Mouse (Mus musculus): ENCODE results near the gene Stk32b.
A peak's percentile ranks its signal among the peaks of the same experiment; 100 is the strongest.

The Stk32b gene

DNA sequence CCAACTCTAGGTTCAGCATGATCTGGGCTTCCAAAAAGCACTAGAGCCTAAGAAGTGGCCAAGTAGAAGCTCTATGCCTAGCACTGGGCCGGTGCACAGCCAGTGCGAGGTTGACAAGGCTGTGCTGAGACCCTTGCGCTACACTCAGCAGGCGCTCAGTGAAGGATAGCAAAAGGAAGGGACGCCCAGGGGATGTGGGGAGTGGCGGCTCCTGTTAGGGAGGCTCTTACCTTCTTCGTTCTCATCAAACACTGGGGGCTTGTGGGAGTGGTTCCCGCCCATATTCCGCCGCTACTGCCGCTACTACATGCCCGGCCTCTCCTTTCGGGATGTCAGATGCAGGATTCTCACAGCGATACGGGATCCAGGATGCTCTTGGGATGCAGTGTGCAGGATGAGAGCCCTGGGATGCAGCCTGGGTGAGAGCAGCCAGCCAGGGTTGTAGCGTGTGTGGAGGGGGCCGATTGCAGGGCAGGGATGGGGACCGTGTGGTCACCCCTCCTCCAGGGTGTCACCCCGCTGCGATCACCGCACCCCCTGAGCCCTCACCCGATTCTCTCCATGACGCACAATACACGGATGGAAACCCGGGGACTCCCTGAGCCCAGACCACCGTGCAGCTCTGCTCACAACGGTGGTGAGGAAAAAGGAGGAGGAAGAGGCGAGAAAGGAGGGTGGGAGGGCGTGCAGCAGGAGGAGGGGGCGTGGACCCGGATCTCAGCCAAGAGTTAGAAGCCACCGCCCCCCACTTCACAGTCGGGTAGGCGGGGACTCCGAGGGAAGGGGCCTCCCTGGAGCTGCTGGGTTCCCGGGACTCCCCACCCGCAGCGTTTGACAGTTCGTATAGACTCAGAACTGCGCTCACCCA is at the start of gene Stk32b:
Gene Stk32b, minus strand, starts transcription at position 667 of the 868 bp plus-strand sequence.
- DNase-seq (ENCODE audit: low spot score): peak; percentile 71

DNA sequence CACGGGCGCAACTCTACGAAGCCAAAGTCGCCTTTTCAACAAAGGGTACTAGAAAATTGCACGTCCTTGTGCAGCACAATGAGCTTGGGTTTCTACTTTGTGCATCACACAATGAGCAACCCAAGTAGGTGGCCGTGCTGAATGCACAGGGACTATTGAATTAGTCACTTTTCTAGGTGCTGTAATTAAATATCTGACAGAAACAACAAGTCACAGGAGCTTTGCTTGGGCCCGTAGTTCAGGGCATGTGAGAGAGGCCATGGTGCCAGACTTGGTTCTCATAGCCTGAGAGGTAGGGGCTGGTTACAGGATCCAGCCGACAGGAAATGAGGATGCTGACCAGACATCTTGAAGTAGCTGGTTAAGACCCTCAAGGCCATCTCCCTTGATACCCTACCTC is 48.9 kb upstream of the Stk32b start:
- peak; percentile 41 for DNase-seq (ENCODE audit: low spot score)

DNA sequence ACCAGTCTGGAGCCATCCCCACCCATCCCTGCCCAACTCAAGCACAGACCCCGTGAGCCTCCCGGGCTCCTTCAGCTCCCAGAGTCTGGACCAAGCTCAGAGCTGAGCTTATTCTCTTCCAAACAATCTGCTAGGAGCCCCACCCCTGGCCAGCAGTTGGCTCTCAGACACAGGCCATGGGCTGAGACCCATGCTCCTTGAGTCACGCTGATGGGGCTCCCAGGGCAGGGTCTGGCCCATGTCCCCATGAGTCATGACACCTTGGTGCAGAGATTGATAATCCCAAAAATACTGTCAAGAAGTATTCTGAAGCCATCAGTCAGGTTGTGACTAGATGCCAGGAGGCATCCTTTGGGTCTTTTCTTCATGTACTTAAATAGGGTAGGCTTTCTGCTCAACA is 45.1 kb upstream of the Stk32b start:
- no peak for DNase-seq (ENCODE audit: low spot score)

DNA sequence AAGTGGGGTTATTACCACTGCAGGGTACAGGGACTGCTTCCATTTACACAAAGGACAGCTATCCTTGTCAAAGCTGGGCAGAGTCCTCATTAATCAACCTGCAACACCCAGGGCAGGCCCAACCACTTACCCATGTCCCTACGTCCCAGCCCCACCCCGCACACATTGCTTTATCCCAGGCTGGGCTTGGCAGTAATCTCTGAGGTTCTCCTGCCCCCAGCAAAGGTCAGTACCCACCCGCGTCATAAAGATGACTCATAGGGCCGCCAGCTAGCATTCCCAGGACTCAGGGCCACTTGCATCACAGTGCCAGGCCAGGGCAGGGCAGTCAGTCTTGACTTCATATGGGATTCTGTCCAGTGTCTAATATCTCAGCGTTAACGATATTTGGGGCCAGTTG is 36.4 kb upstream of the Stk32b start:
- no peak for DNase-seq (ENCODE audit: low spot score)

DNA sequence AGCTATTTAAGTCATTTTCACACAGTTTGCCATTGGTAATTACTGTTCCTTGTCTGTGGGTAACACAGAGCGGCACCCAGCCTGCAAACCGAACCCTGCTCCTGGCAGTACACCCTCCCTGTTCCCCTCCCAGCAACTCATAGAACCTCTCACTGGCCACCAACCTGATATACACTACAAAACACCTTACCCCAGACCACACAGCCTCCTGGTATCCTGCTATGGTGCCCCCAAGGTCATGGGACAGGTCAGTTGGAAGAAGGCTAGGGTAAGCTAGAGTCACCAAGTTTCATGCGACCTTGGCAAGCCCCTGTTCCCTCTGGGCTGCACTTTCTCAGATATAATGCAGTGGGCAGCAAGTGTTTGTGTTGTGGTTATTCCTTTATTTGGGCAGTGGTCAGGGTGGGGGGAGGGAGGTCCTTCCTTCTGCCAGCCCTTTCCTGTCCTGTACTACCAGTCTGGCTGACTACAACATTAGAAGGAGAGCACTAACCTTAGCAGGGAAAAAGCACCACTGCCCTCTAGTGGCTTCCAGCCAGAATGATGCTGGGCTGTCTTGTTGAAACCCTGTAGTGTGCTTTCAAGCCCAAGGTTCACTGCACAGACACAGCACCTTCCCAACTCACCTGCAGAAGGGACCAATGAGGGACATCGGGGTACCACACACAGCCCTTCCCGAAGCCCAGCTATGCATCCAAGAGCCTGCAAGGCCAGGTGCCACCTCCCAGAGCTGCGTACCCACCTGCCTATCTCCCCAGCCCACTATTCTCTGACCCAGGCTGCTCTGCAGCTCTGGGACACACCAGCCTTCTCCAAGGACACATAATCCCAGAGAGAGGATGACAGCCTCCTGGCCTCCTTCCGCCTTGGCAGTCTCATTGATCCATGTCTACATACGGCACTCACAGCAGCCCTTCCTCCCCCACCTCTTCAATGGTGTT is 35.3 kb upstream of the Stk32b start:
- peak; percentile 87 for DNase-seq (ENCODE audit: low spot score)

DNA sequence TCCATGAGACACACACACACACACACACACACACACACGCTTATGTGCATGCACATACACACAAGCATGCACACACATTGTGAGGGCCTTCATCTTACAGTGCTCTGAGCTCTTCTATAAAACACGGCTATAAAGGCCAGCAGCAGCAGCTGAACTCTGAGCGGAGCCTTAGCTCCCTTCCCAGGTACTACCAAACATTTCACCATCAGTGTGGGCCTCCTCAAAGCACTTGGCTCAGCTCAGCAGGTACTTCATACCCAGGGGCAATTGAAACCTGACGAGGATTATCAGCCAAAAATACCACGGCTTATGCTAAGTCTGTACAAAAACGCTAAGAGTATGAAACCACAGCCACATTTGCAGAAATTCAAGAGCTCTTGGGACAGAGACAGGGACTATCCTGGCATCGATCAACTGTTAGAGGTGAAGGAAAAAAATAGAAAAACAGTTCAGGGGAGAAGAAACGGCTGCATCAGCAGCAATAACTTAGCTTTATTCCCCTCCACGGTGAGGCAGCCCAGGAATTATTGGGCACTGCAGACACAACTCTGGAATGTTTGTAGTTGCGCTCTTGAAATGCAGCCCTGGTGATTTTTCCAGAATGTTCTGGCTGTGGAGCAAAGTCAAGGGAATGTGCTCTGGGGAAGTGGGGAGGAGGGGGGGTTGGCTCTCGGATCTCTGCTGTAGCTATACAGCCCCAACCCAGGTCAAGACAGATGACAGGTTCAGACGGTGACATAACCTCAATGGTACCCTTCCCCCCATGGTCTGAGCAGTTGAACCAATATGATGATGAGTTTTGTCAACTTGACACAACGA is 27.1 kb upstream of the Stk32b start:
- DNase-seq (ENCODE audit: low spot score): no peak

DNA sequence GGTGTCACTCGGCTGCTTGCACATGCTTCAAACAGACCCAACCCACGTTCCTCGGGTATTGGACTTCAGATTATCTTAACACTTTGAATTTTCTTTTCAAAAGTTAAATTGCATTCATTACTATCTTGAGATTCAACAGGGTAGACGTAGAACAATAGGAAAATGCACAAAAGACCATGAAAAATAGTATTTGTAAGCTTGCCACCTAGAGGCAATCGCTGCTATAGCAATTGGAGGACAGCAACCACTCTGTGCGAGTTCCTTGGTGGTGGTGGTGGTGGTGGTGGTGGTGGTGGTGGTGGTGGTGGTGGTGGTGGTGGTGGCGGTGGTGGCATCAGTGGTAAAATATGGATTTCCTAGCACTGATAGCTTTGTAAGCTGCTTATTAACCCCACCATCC is 19.2 kb upstream of the Stk32b start:
- DNase-seq (ENCODE audit: low spot score): peak; percentile 24

DNA sequence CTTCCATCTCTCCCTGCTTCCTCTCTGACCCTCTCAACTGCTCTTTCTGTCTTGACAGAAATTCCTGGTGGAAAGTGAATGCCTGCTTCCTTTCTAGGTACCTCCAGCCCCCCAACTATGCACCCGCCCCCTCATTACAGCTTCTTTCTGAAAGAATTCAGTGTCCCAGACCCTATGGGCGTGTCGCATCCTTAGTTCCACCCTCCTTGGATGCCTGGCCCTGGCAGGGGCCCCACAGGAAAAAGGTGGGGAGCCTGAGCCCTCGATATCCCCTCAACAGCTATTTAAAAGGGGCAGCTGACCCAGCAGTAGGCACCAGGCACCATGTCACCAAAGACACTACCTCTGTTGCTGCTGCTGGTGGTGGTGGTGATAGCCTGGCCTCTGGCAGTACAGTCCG is 18.3 kb upstream of the Stk32b start, which contains the start of gene Cytl1:
Gene Cytl1, plus strand, starts transcription at position 296 of the 400 bp plus-strand sequence.
- DNase-seq (ENCODE audit: low spot score): no peak

DNA sequence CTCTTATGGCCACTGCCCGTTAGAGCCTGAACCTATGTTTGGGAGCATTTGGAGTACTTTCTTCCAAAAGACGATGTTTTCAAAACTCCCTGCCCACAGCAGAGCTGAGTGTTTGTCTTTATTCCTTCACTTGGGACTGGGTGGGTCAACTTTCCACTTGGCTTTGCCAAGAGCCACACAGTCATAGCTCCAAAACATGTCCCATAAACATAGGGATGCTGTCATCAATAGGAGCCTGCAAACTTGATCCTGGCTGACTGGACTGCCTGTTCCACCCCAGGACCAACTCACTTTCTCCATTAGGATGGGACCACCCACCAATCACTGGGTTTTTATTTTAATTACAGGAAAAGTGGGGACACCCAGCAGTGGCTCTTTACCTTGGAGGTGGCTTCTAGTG is 13.8 kb upstream of the Stk32b start:
- no peak for DNase-seq (ENCODE audit: low spot score)

DNA sequence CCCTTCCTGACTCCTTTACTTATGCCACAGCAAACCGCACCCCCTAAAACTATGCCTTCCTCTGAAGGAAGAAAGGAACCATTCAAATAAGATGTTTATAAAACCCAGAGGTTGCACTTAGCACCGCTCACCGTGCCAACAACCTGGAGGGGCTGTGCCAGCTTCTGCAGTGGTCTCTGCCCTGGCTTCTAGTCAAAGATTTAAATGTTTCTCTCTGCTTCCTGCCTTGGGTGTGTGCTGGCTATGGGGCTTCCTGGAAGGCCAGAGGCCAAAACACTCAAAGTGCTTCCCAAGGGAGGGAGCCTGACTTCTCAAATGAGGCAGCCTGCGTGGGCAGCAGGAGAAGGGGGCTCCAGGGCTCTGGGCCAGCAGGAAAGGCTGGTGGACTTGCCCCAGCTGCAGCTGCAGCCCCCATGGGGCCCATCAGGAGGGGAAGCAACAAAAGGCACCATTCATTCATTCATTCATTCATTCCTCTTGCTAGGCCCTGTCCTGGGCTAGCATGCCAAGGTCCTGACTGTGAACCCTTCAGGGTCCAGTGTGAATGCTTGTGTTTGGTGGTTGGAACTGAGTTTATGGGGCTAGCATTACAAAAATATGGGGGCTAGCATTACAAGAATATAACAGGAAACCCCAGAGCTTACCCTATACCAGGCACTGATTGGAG is 8.4 kb upstream of the Stk32b start:
- no peak for DNase-seq (ENCODE audit: low spot score)

DNA sequence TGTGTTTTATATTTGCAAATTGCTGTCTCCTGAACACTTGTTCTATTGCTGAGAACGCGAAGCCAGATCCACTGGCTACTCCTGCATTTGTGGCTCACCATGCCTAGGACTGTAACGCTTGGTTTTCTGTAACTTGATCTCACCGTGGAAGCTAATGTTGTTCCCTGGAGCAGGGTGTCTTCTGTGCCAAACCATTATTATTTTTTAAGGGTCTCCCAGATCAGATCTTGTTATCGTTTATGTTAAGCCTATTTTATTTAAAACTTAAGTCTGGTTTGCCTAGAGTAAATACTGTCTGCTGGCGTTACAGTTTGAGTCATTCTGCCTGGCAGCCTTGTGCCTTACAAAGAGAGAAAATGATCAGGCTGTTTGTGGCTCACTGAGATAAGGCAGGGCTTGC is 3.7 kb upstream of the Stk32b start:
- peak; percentile 29 for DNase-seq (ENCODE audit: low spot score)

DNA sequence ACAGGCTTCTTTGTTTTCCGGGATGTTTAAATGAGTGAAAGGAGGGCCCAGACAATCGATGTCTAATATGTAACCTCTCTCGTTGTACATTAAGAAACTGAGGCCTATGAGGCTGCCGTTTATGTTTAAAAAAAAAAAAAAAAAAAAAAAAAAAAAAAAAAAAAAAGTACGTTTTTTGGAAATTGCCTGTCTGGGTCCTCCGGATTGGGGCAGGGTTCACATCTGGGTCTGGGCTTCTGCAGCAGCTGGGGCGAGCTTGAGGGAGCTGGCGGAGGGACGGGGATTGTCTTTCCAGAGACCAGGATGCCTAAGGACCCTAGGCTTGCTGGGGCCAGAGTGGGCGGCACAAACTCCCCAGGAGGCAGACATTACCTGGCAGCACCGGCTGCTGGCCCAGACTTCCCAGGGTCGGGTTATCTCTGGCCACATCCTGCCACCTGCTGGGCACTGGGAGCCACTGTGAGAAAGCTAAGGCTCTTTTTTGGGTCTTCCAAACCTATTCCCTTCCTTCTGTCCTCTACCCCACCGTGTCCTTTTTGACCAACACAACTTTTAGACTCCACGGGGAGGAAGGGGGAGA is 503 bp upstream of the Stk32b start:
- DNase-seq (ENCODE audit: low spot score): peak; percentile 70

DNA sequence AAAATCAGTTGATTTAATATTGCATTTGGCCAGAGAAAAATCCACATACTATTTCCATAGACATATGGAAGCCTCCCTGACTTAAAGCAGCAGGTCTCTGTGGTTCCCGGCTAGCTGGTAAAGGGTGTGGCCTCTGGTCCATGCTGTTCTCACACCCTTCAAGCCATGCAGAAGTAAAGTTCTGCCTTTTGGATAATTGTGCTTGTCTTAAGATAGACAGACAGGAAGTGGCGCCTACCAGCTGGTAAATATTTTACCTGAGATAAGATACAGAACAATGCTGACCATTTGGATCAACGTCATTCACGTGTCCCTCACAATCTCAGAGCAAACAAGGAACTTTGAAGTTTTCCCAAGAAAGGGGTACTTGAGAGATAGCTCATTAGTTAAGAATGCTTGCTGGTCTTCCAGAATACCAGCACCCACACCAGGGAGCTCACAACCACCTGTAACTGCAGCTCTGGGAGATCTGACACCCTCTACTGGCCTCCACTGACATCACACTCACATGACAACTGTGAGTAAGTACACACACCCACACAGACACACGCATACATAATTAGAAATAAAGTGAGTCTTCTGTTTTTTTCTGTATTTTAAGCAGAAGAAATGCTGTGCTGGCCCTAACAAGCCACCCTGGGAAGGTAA is 7.6 kb downstream of the Stk32b start:
- DNase-seq (ENCODE audit: low spot score): no peak

DNA sequence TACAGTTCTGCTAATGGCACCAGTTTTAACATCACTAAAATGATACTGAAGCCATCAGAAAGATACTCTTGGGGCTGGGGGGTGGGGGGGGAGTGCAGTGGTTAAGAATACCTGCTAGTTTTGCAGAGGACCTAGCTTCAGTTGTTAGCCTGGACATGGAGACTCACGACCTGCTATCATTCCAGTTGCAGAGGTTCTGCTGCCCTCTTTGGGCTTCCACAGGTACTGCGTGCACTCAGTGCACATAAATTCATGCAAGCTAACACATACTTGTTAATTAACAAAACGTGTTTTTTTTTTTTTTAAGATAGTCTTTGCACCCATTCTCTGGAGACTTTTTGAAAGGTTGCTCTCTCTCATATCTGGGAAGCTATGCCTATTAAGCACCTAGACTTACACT is 8.8 kb downstream of the Stk32b start:
- DNase-seq (ENCODE audit: low spot score): no peak

DNA sequence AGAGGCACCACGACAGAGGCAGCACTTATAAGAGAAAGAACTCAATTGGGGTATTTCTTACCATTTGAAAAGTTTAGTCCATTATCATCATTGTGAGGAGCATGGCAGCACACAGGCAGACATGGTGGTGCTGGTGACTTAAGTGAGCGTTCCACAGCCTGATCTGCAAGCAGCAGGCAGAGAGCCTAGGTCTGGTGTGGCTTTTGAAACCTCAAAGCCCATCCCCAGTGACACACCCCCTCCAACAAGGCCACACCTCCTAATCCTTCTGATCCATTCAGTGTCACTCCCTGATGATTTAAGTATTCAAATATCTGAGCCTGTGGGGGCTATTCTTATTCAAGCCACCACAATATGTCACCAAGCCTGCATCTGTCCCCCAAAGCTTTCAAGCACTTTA is 12.0 kb downstream of the Stk32b start:
- no peak for DNase-seq (ENCODE audit: low spot score)

DNA sequence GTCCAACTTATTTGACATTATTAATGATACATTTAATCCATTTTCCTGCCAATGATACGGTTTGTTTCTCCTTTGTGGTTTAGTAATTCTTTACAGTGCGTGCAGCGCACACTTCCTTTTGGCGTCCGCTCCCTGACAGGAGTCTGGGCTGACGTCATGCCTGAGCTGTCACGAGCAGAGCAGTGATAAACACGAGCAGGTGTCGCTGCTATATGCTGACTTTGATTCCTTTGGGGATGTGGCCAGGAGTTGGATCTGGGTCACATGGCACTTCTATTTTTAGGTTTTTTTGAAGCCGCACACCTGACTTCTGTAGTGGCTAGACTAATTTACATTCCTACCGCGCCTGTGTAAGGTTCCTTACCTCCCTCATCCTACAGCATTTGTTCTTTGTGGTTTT is 17.2 kb downstream of the Stk32b start:
- DNase-seq (ENCODE audit: low spot score): no peak

DNA sequence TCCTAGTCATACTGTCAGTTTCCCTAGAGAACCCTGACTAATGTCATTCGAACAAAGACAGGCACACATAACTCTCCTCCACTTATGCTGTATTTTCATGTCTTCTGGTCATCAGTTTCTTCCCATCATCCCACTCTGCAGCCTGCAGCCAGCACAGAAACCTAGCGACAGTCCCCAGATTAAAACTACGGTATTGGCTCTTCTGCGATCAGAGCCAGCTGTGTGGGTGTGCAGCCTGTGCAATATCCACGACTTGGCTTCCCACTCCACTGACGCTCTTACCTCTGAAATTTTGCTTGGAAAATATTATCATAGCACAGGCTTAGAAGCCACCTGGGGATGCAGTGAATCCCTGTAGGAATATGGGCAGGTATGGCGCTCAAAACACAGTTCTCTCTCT is 19.7 kb downstream of the Stk32b start:
- no peak for DNase-seq (ENCODE audit: low spot score)

DNA sequence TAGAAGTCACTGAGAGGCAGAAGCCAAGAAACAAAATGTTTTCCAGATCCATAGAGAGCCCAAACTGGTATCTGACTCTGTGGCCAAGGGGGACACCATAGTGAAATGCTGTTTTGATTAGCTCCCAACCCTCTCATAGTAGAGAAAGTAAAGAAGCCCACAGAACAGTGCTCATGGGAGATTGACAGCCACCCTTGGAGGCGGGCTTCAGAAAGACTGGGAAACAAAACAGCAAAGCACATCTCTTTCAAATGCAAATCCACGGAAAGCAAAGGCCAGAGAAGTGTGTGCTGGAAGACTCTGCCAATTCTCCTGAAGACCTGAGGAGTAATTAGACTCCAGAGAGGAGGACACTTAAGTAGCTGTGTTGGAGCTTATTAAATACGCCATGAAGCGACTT is 21.2 kb downstream of the Stk32b start:
- DNase-seq (ENCODE audit: low spot score): peak; percentile 28

DNA sequence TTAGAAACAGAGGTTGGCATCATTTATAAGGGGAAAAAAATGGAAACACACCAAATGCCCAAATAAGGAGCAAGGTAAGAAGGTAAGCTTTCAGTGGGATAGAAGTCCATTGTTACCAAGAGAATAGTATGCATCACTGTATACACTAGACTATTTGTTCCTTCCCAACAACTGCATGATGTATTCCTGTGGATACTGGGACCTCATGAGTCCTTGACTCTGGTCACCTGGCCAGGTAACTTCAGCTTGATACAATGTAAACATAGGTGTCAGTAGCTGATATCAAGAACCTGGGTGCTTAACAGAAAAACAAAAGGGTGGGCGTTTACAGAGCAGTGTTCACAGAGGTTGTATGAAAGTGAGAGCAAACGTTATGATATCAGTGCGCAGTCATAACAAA is 24.2 kb downstream of the Stk32b start:
- DNase-seq (ENCODE audit: low spot score): no peak

DNA sequence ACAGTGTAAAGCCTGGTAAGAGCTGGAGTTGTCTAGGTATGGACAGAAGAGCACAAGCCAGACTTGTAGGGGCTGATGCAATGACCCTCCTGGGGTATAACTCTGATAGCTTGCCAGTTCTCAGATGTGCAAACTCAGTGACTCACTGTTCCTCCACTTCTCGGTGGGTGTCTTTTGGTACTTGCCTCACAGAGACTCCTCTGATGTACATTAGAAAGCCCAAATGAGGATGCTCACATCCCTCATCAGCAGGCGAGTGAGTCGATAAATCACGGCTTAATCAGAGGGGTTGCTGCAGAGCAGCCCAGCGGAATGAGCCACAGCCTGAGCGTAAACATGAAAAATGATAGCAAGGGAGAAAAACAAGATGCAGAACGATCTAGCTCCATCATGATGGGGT is 46.2 kb downstream of the Stk32b start:
- DNase-seq (ENCODE audit: low spot score): no peak

DNA sequence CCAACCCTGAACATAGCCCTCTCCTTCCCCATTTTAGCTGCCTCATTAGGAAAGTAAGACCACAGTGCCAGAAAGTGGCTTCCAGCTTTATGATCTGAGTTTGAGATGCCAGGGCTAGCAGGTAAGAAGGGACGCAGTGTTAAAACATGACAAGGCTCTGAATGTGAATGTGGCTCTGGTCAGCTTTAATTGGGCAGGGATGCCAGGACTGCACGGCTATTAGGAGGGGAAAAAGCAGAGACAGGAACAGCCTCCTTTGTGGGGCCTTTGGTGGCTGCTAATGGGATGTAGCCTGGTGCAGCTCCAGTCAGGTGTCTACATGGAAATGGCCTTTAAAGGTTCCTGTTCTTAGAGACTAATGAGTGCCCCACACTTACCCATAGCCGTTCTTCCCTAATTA is 52.0 kb downstream of the Stk32b start:
- no peak for DNase-seq (ENCODE audit: low spot score)

All from embryo, embryonic 10 days (tissue).